ENCODE assay signal across 14 mouse cellular contexts in genomic region chr16:45124230-45125203, GRCm38 (mm10). TPM values are rescaled to one million over a fixed set of nuclear protein-coding genes. Genes with fewer than 3 reads are reported as not detected.
DNase-seq lines count a peak whose midpoint lies in the region; ATAC-seq lines count a peak whose summit lies in the region.
"Had no signal": no experiment of that assay in that cellular context is flagged by ENCODE, and none has a peak within 500 bp of the region (broad histone marks: within the 10 kb centered on the region; RNA-seq: fewer than 3 reads in every experiment).

No protein-coding gene starts in this region.

- no peak overlapping the region for H3K4me3 ChIP-seq in kidney, embryonic 16.5 days (ENCODE audit: low read length)
- no peak overlapping the region for H3K4me3 ChIP-seq in stomach, embryonic 14.5 days (ENCODE audit: low read depth, low read length)
- H3K4me3 ChIP-seq: forebrain, embryonic 12.5 days; limb, embryonic 12.5 days had no signal

- H3K9me3 ChIP-seq in kidney, embryonic 16.5 days (ENCODE audit: low read length), result no peaks in the 10 kb centered on the region
- H3K9me3 ChIP-seq in stomach, embryonic 14.5 days (ENCODE audit: control insufficient read depth, low read depth, low read length), result no peaks in the 10 kb centered on the region
- H3K9me3 ChIP-seq: forebrain, embryonic 12.5 days; G1E; limb, embryonic 12.5 days had no signal

- H3K9ac ChIP-seq in kidney, embryonic 16.5 days (replicated peaks; ENCODE audit: low read length), result no peak overlapping the region
- H3K9ac ChIP-seq in stomach, embryonic 14.5 days (replicated peaks; ENCODE audit: low read depth, low read length), result no peak overlapping the region
- H3K9ac ChIP-seq: forebrain, embryonic 12.5 days; limb, embryonic 12.5 days had no signal

- peaks cover 10% of the 10 kb centered on the region for H3K4me1 ChIP-seq in kidney, embryonic 16.5 days (ENCODE audit: insufficient read depth, low read length)
- no peaks in the 10 kb centered on the region for H3K4me1 ChIP-seq in stomach, embryonic 14.5 days (ENCODE audit: control insufficient read depth, insufficient read depth, low read length)
- H3K4me1 ChIP-seq: forebrain, embryonic 12.5 days; limb, embryonic 12.5 days had no signal

- no peaks in the 10 kb centered on the region for H3K27me3 ChIP-seq in kidney, embryonic 16.5 days (ENCODE audit: insufficient read depth, low read length)
- H3K27me3 ChIP-seq in stomach, embryonic 14.5 days (ENCODE audit: control insufficient read depth, insufficient read depth, low read length), result no peaks in the 10 kb centered on the region
- H3K27me3 ChIP-seq: forebrain, embryonic 12.5 days; limb, embryonic 12.5 days had no signal

- peak; percentile 71 for DNase-seq in adrenal gland, adult 2 months
- DNase-seq in adrenal gland, postnatal 4 days (ENCODE audit: low spot score in 2 of 2), result no peak
- no peak for DNase-seq in kidney, adult 9 months
- no peak for DNase-seq in urinary bladder, postnatal 10 days (ENCODE audit: low spot score)
- DNase-seq in liver, result no peak
- DNase-seq: cerebellum, postnatal 10 days; midbrain, embryonic 14.5 days; right cerebral cortex, postnatal 14 days had no signal

- ATAC-seq in kidney, embryonic 16.5 days (ENCODE audit: low FRiP score, low TSS enrichment), result peak; percentile 91
- ATAC-seq in activated CD4-positive, CD25-positive, alpha-beta regulatory T cell, adult 4 months, result peak; percentile 77
- ATAC-seq in stomach, embryonic 14.5 days (ENCODE audit: insufficient number of reproducible peaks, insufficient read depth, low FRiP score, low read depth), result peak; percentile 76; the same call in 1 of the 2 replicates

- H3K4me2 ChIP-seq in kidney, embryonic 16.5 days (replicated peaks; ENCODE audit: low read depth, low read length), result no peak overlapping the region
- H3K4me2 ChIP-seq in stomach, embryonic 14.5 days (replicated peaks; ENCODE audit: low read depth, low read length), result no peak overlapping the region
- H3K4me2 ChIP-seq: forebrain, embryonic 12.5 days; limb, embryonic 12.5 days had no signal

- WGBS in kidney, embryonic 16.5 days, result 52% methylated on average over 9 of the region's 9 CpGs
- 45% methylated on average over 9 of the region's 9 CpGs for WGBS in stomach, embryonic 14.5 days

- peaks cover 7% of the 10 kb centered on the region; the same call in 1 of the 2 replicates for H3K36me3 ChIP-seq in kidney, embryonic 16.5 days (ENCODE audit: insufficient read depth, low read length)
- H3K36me3 ChIP-seq in stomach, embryonic 14.5 days (ENCODE audit: control insufficient read depth, insufficient read depth, low read length), result no peaks in the 10 kb centered on the region
- H3K36me3 ChIP-seq: forebrain, embryonic 12.5 days; G1E had no signal

- no peak overlapping the region for H3K27ac ChIP-seq in kidney, embryonic 16.5 days (ENCODE audit: low read length)
- H3K27ac ChIP-seq in stomach, embryonic 14.5 days (ENCODE audit: low read length), result no peak overlapping the region
- H3K27ac ChIP-seq: forebrain, embryonic 12.5 days; limb, embryonic 12.5 days had no signal

RNA-seq across cellular contexts. Expression of gene Ccdc80, which starts 31.3 kb away (rescaled TPM):
- 10 to 100 TPM; 40.7 to 53.4 TPM for total RNA-seq in adrenal gland, adult 2 months (2021)
- 19.2 and 19.8 TPM in 2 replicates for polyA plus RNA-seq in adrenal gland, adult 2 months (2012; rRNA removed)
- total RNA-seq in adrenal gland, postnatal 4 days (2021), result 10 to 100 TPM; 65.8 to 67.5 TPM
- polyA plus RNA-seq in kidney, embryonic 16.5 days (2015; fragmentation: Nextera tagmentation; extraction: Ambion mirVana), result 112 and 114 TPM in 2 replicates
- under 1 TPM; 0.45 to 0.73 TPM for polyA plus RNA-seq in activated CD4-positive, CD25-positive, alpha-beta regulatory T cell, adult 4 months (2017; shearing (Covaris generic))
- 96.2 and 112 TPM in 2 replicates for polyA plus RNA-seq in stomach, embryonic 14.5 days (2014; fragmentation: Nextera tagmentation; extraction: Ambion mirVana)
- polyA plus RNA-seq: G1E had no signal

RNA-seq across cellular contexts. Expression of gene Slc35a5, which starts 34.0 kb away (rescaled TPM):
- total RNA-seq in adrenal gland, adult 2 months (2021), result 10 to 100 TPM; 29.4 to 35.2 TPM
- polyA plus RNA-seq in adrenal gland, adult 2 months (2012; rRNA removed), result 4.7 and 5.7 TPM in 2 replicates
- total RNA-seq in adrenal gland, postnatal 4 days (2021), result 10 to 100 TPM; 28.9 to 30.6 TPM
- polyA plus RNA-seq in kidney, embryonic 16.5 days (2015; fragmentation: Nextera tagmentation; extraction: Ambion mirVana), result 25.3 and 26.2 TPM in 2 replicates
- 10 to 100 TPM; 23.5 to 36.9 TPM for polyA plus RNA-seq in activated CD4-positive, CD25-positive, alpha-beta regulatory T cell, adult 4 months (2017; shearing (Covaris generic))
- polyA plus RNA-seq in stomach, embryonic 14.5 days (2014; fragmentation: Nextera tagmentation; extraction: Ambion mirVana), result 16.8 and 19.9 TPM in 2 replicates

RNA-seq across cellular contexts. Expression of gene Atg3, which starts 34.1 kb away (rescaled TPM):
- total RNA-seq in adrenal gland, adult 2 months (2021), result 10 to 100 TPM; 52.5 to 62.2 TPM
- 44.0 and 55.5 TPM in 2 replicates for polyA plus RNA-seq in adrenal gland, adult 2 months (2012; rRNA removed)
- total RNA-seq in adrenal gland, postnatal 4 days (2021), result 10 to 100 TPM; 37.6 to 40.1 TPM
- 30.9 and 37.0 TPM in 2 replicates for polyA plus RNA-seq in kidney, embryonic 16.5 days (2015; fragmentation: Nextera tagmentation; extraction: Ambion mirVana)
- polyA plus RNA-seq in activated CD4-positive, CD25-positive, alpha-beta regulatory T cell, adult 4 months (2017; shearing (Covaris generic)), result 10 to 100 TPM; 16.8 to 21.4 TPM
- polyA plus RNA-seq in stomach, embryonic 14.5 days (2014; fragmentation: Nextera tagmentation; extraction: Ambion mirVana), result 34.9 and 36.3 TPM in 2 replicates

Comparison
In these comparisons a context has a peak if more than half of its experiments do, and no peak if none do; other contexts are left out.
1. RNA of gene Ccdc80, which starts 31.3 kb away (polyA plus RNA-seq): 112 to 114 TPM in kidney, embryonic 16.5 days, 96.2 to 112 TPM in stomach, embryonic 14.5 days and 19.2 to 19.8 TPM in adrenal gland, adult 2 months; 0.45 to 0.73 TPM in activated CD4-positive, CD25-positive, alpha-beta regulatory T cell, adult 4 months; every median in the first group is over 10 times any median in the second.
2. Peak in every context shown above with its lines, with median percentiles within 50 percentile points of each other: ATAC-seq.